Mouse (Mus musculus) testis, adult 2 months (tissue): ENCODE results near the gene Myh9. TPM values are rescaled to one million over a fixed set of nuclear protein-coding genes. Genes with fewer than 3 reads are reported as not detected.

Experiments used
- H3K27ac ChIP-seq: fragments of 200-500 bp; 2 replicates; pipeline ENCODE4 v1.5.1; 2012; ENCODE audit warnings: low read depth, low read length; ENCODE audit not compliant: control insufficient read depth, insufficient read depth
- H3K27me3 ChIP-seq: fragments of 200-500 bp; 2 replicates; pipeline ENCODE4 v1.6.1; 2012; ENCODE audit warnings: mild to moderate bottlenecking, low read length, moderate library complexity; ENCODE audit not compliant: control insufficient read depth, insufficient read depth
- H3K36me3 ChIP-seq: fragments of 200-500 bp; 2 replicates; pipeline ENCODE4 v1.6.1; 2012; ENCODE audit warnings: mild to moderate bottlenecking, low read length; ENCODE audit not compliant: control insufficient read depth, insufficient read depth
- H3K4me1 ChIP-seq: fragments of 200-500 bp; 2 replicates; pipeline ENCODE4 v1.6.1; 2012; ENCODE audit warnings: low read length; ENCODE audit not compliant: control insufficient read depth, insufficient read depth
- H3K4me3 ChIP-seq: fragments of 200-500 bp; 2 replicates; pipeline ENCODE4 v1.5.1; 2012; ENCODE audit warnings: low read depth, mild to moderate bottlenecking, low read length, moderate library complexity, mixed read lengths; ENCODE audit not compliant: control insufficient read depth
- CTCF ChIP-seq: fragments of 200-500 bp; IDR thresholded peaks from 2 replicates; pipeline ENCODE4 v1.5.1; 2012; ENCODE audit warnings: low read depth, mild to moderate bottlenecking, inconsistent platforms, low read length, moderate library complexity; ENCODE audit not compliant: control insufficient read depth, insufficient read depth, insufficient replicate concordance
- POLR2A ChIP-seq: fragments of 200-500 bp; IDR thresholded peaks from 2 replicates; pipeline ENCODE4 v1.6.1; 2012; ENCODE audit warnings: low read depth, mild to moderate bottlenecking, inconsistent platforms, low read length, moderate library complexity; ENCODE audit not compliant: control insufficient read depth
- polyA plus RNA-seq: library from polyadenylated mRNA; depleted of rRNA; stranded (reverse); fragments of >200 nt; gene quantifications from 2 replicates; pipeline ENCODE4 v1.2.3, GENCODE M21; 2012; rRNA removed

Myh9 gene
- 4.5 and 4.6 TPM in 2 replicates for polyA plus RNA-seq

GRCm38 (mm10) chr15:77842047-77842843 is at the start of gene Myh9:
Myh9 (minus strand) TSS chr15:77842175.
- Histone ChIP-seq H3K4me3 (peak within 1 kb of the TSS; percentile 88), H3K27me3 (no peaks in the 10 kb centered on the region), H3K27ac (peak within 1 kb of the TSS; percentile 69), H3K4me1 (peaks cover 12% of the 10 kb centered on the region), H3K36me3 (no peaks in the 10 kb centered on the region)
- TF ChIP-seq CTCF (no peak), POLR2A (peak; percentile 77)

GRCm38 (mm10) chr15:77891766-77892165 is 49.8 kb upstream of the Myh9 start:
- no peak overlapping the region for H3K27ac ChIP-seq
- no peaks in the 10 kb centered on the region for H3K27me3 ChIP-seq
- H3K4me3 ChIP-seq = no peak overlapping the region
- peaks cover 5% of the 10 kb centered on the region for H3K4me1 ChIP-seq
- TF ChIP-seq CTCF (no peak), POLR2A (no peak)
- no peaks in the 10 kb centered on the region for H3K36me3 ChIP-seq

GRCm38 (mm10) chr15:77889761-77890422 is 47.9 kb upstream of the Myh9 start:
- Histone ChIP-seq H3K4me1 (peaks cover 5% of the 10 kb centered on the region), H3K4me3 (no peak overlapping the region), H3K27ac (no peak overlapping the region), H3K36me3 (no peaks in the 10 kb centered on the region), H3K27me3 (no peaks in the 10 kb centered on the region)
- TF ChIP-seq POLR2A = no peak
- TF ChIP-seq CTCF = no peak

GRCm38 (mm10) chr15:77888286-77888685 is 46.3 kb upstream of the Myh9 start:
- no peak overlapping the region for H3K4me3 ChIP-seq
- H3K27me3 ChIP-seq = no peaks in the 10 kb centered on the region
- TF ChIP-seq CTCF (no peak), POLR2A (no peak)
- no peak overlapping the region for H3K27ac ChIP-seq
- H3K36me3 ChIP-seq = no peaks in the 10 kb centered on the region
- peaks cover 6% of the 10 kb centered on the region for H3K4me1 ChIP-seq

GRCm38 (mm10) chr15:77887093-77887488 is 45.1 kb upstream of the Myh9 start:
- Histone ChIP-seq H3K27ac (no peak overlapping the region), H3K4me1 (peaks cover 6% of the 10 kb centered on the region), H3K4me3 (no peak overlapping the region), H3K27me3 (no peaks in the 10 kb centered on the region), H3K36me3 (no peaks in the 10 kb centered on the region)
- no peak for TF ChIP-seq POLR2A
- no peak for TF ChIP-seq CTCF

- no peak overlapping the region for H3K4me3 ChIP-seq
- peaks cover 6% of the 10 kb centered on the region for H3K4me1 ChIP-seq
These were observed 44.6 kb upstream of the Myh9 start for GRCm38 (mm10) chr15:77886369-77887092.

GRCm38 (mm10) chr15:77885945-77886344 is 44.0 kb upstream of the Myh9 start:
- Histone ChIP-seq H3K4me3 (no peak overlapping the region), H3K4me1 (peaks cover 6% of the 10 kb centered on the region), H3K27me3 (no peaks in the 10 kb centered on the region), H3K27ac (no peak overlapping the region), H3K36me3 (no peaks in the 10 kb centered on the region)
- TF ChIP-seq POLR2A (no peak), CTCF (no peak)

More at GRCm38 (mm10) chr15:77886369-77887092, 44.6 kb upstream of the Myh9 start:
- TF ChIP-seq POLR2A (no peak), CTCF (no peak)
- H3K27ac ChIP-seq = no peak overlapping the region
- no peaks in the 10 kb centered on the region for H3K27me3 ChIP-seq
- H3K36me3 ChIP-seq = no peaks in the 10 kb centered on the region
